Mouse (Mus musculus) heart, postnatal 36 days (tissue): ENCODE measurements around the gene Kcnk1. TPM values are rescaled to one million over a fixed set of nuclear protein-coding genes. Genes with fewer than 3 reads are reported as not detected.

Source experiments
- DNase-seq, 2 experiments: peaks; one replicate each; pipeline ENCODE4 v3.0.0; 2021 to 2022
- intact Hi-C: fragments of 180-260 bp; cut with DNase I; formaldehyde crosslinking; loops from one replicate; pipeline ENCODE4 v1.15.1; 2025
- total RNA-seq, 2 experiments: library from RNA; stranded (reverse); gene quantifications; 2 replicates each; pipeline ENCODE4 v1.2.3; 2021

Gene Kcnk1
- total RNA-seq: under 1 TPM in 1 of 2 experiments, not detected in 1; 0.31 TPM

GRCm38 (mm10) chr8:125995101-125995986, at the start of gene Kcnk1:
Gene Kcnk1 (plus strand): TSS chr8:125995170.
- DNase-seq: no peak
- intact Hi-C loops: no loop called here

- no peak for DNase-seq
- intact Hi-C loops: no loop called here
These were observed 46.2 kb upstream of the Kcnk1 start for GRCm38 (mm10) chr8:125948696-125949308.

GRCm38 (mm10) chr8:125950007-125950940, 44.7 kb upstream of the Kcnk1 start:
- intact Hi-C loops: loop anchor here (5.0 to 10.0 kb wide), 2 partner anchors 435 to 532 kb away; no protein-coding TSS in a partner anchor
- DNase-seq: peak; percentile 69 to 72

GRCm38 (mm10) chr8:125955671-125956070, 39.3 kb upstream of the Kcnk1 start:
- intact Hi-C loops: loop anchor here (1.0 to 10.0 kb wide), 2 partner anchors 126 to 429 kb away; no protein-coding TSS in a partner anchor
- peak in 1 of 2 experiments; percentile 8 for DNase-seq

- no peak for DNase-seq
- intact Hi-C loops: loop anchor here (10.0 kb wide), 1 partner anchor 428 kb away; no protein-coding TSS in a partner anchor
These were observed 38.2 kb upstream of the Kcnk1 start for GRCm38 (mm10) chr8:125956796-125957195.

- intact Hi-C loops: loop anchor here (10.0 kb wide), 1 partner anchor 427 kb away; no protein-coding TSS in a partner anchor
- no peak for DNase-seq
These were observed 37.6 kb upstream of the Kcnk1 start for GRCm38 (mm10) chr8:125957226-125957993.

- intact Hi-C loops: loop anchor here (10.0 kb wide), 1 partner anchor 427 kb away; no protein-coding TSS in a partner anchor
- DNase-seq: no peak
These were observed 37.0 kb upstream of the Kcnk1 start for GRCm38 (mm10) chr8:125957994-125958368.

- DNase-seq: no peak
- intact Hi-C loops: loop anchor here (10.0 kb wide), 1 partner anchor 425 kb away; no protein-coding TSS in a partner anchor
These were observed 35.6 kb upstream of the Kcnk1 start for GRCm38 (mm10) chr8:125959363-125959771.

GRCm38 (mm10) chr8:125960037-125960436, 34.9 kb upstream of the Kcnk1 start:
- no peak for DNase-seq
- intact Hi-C loops: no loop called here

GRCm38 (mm10) chr8:125961790-125962189, 33.2 kb upstream of the Kcnk1 start:
- intact Hi-C loops: no loop called here
- DNase-seq: no peak

GRCm38 (mm10) chr8:125963807-125964211, 31.2 kb upstream of the Kcnk1 start:
- intact Hi-C loops: no loop called here

GRCm38 (mm10) chr8:125971336-125971735, 23.6 kb upstream of the Kcnk1 start:
- no peak for DNase-seq
- intact Hi-C loops: no loop called here

More at GRCm38 (mm10) chr8:125963807-125964211, 31.2 kb upstream of the Kcnk1 start:
- DNase-seq: no peak

GRCm38 (mm10) chr8:125975981-125976380, 19.0 kb upstream of the Kcnk1 start:
- DNase-seq: no peak
- intact Hi-C loops: no loop called here

GRCm38 (mm10) chr8:125980826-125981225, 14.1 kb upstream of the Kcnk1 start:
- DNase-seq: no peak
- intact Hi-C loops: no loop called here

- no peak for DNase-seq
- intact Hi-C loops: no loop called here
These were observed 11.5 kb upstream of the Kcnk1 start for GRCm38 (mm10) chr8:125983515-125983914.

GRCm38 (mm10) chr8:125984140-125984539, 10.8 kb upstream of the Kcnk1 start:
- intact Hi-C loops: no loop called here
- DNase-seq: no peak

GRCm38 (mm10) chr8:125985364-125985763, 9.6 kb upstream of the Kcnk1 start:
- intact Hi-C loops: no loop called here

GRCm38 (mm10) chr8:125986999-125987589, 7.9 kb upstream of the Kcnk1 start:
- intact Hi-C loops: no loop called here
- no peak for DNase-seq

More at GRCm38 (mm10) chr8:125985364-125985763, 9.6 kb upstream of the Kcnk1 start:
- DNase-seq: no peak

- intact Hi-C loops: no loop called here
- no peak for DNase-seq
These were observed 7.0 kb upstream of the Kcnk1 start for GRCm38 (mm10) chr8:125987996-125988395.
